Mouse (Mus musculus) myocyte (in vitro differentiated cells): ENCODE measurements around the gene Gm49322.

Source experiments
- MAX ChIP-seq: IDR thresholded peaks from one replicate; pipeline ENCODE4 v1.6.1; 2011; ENCODE audit warnings: low read depth, mild to moderate bottlenecking, control low read depth
- POLR2A ChIP-seq: IDR thresholded peaks from one replicate; pipeline ENCODE4 v1.6.1; 2011; ENCODE audit warnings: low read depth, mild to moderate bottlenecking, control low read depth, moderate library complexity; ENCODE audit not compliant: insufficient read length

DNA sequence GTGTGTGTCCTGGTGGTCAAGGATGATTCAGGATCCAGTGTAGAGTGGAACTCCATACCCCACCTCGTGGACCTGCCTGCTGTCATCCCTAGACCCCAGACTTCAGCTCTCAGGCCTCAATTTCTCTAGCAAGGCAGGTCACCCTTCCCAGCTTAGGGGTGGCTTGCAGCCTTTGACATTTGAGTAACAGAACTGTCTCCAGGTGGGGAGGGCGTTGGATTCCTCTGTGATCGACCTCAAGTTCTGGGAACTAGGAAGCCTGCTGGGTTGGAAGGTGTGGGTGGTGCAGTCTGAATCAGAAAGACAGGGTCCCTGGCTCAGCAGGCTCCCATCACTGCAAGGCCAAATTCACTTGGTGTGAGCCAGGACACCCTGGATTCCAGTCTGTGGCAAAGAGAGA, 30.9 kb upstream of the Gm49322 start:
- TF ChIP-seq POLR2A, result no peak
- no peak for TF ChIP-seq MAX
